Mouse (Mus musculus): ENCODE results near the gene Ikzf1. TPM values are rescaled to one million over a fixed set of nuclear protein-coding genes. Genes with fewer than 3 reads are reported as not detected.
A peak's percentile ranks its signal among the peaks of the same experiment; 100 is the strongest.

Gene Ikzf1
- polyA plus RNA-seq, 1 experiment: 6.6 TPM

DNA sequence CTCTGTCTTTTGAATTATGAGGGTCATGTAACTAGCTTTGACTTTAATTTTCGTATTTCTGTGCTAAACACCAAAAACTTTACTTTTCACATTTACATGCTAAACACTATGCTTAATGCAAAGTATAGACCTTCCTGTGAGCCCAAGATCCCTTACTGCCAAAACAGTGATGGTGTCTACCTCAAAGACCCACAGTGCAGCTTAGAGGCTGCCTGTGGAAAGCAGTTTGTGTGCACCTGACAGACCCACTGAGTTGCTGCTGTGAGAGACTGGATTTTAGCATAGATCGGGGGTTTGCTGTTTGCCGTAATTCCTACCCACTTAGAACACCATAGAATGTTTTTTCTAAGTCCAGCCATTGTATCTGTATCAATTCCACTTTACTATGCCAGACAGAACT, 54.3 kb downstream of the Ikzf1 start:
- peaks cover 81% of the 10 kb centered on the region for H3K4me1 ChIP-seq (ENCODE audit: control insufficient read depth)
- no peak overlapping the region for H3K4me3 ChIP-seq (replicated peaks)
- no peaks in the 10 kb centered on the region for H3K9me3 ChIP-seq (ENCODE audit: control insufficient read depth, low read length)
- H3K36me3 ChIP-seq (ENCODE audit: control insufficient read depth): peaks cover 88% of the 10 kb centered on the region
- TF ChIP-seq TAL1 (IDR thresholded peaks at IDR 0.05; ENCODE audit: low read length) (no peak), GATA1 (IDR thresholded peaks at IDR 0.05; ENCODE audit: low read length) (no peak)
- H3K27me3 ChIP-seq (ENCODE audit: control insufficient read depth): no peaks in the 10 kb centered on the region

DNA sequence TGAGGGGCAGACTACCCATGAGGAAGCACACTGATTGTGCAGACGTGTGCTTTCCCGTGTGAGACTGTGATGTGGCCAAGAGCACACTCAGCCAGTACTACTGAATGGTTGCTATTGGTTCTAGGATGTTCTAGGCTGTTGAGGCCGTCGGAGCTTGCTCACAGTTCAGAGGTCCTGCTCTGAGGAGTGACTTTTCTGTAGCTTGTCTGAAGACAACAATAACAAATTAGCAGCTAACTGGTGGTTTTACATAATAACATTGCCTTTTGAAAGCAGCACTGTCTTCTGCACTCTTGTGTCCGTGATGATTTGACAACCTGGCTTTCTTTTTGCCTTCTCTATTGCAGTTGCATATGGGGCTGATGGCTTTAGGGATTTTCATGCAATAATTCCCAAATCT, 55.8 kb downstream of the Ikzf1 start:
- Histone ChIP-seq H3K4me3 (replicated peaks) (no peak overlapping the region), H3K27me3 (ENCODE audit: control insufficient read depth) (no peaks in the 10 kb centered on the region), H3K9me3 (ENCODE audit: control insufficient read depth, low read length) (no peaks in the 10 kb centered on the region), H3K4me1 (ENCODE audit: control insufficient read depth) (peaks cover 67% of the 10 kb centered on the region), H3K36me3 (ENCODE audit: control insufficient read depth) (peaks cover 88% of the 10 kb centered on the region)
- TF ChIP-seq GATA1 (IDR thresholded peaks at IDR 0.05; ENCODE audit: low read length) (no peak), TAL1 (IDR thresholded peaks at IDR 0.05; ENCODE audit: low read length) (no peak)

DNA sequence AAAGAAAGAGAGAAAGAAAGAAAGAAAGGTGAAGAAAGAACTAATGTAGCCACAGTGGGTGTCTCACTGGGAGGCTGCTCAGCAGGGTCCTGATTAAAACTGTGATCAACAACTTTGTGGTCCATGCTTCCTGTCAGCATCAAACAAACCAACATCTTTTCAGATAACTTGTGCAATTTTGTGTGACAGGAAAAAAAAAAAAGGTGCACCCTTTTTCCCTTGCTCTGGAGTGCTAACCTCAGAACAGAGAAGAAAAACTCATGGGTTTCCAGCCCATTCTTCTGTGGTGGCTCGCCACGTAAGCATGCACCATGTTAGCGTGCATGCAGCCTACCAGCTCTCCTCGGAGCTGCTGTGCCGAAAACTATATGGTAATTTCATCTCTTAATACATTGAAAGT, 56.8 kb downstream of the Ikzf1 start:
- Histone ChIP-seq H3K4me1 (ENCODE audit: control insufficient read depth) (peaks cover 58% of the 10 kb centered on the region), H3K36me3 (ENCODE audit: control insufficient read depth) (peaks cover 88% of the 10 kb centered on the region), H3K27me3 (ENCODE audit: control insufficient read depth) (no peaks in the 10 kb centered on the region), H3K9me3 (ENCODE audit: control insufficient read depth, low read length) (no peaks in the 10 kb centered on the region), H3K4me3 (replicated peaks) (no peak overlapping the region)
- no peak for TF ChIP-seq GATA1 (IDR thresholded peaks at IDR 0.05; ENCODE audit: low read length)
- no peak for TF ChIP-seq TAL1 (IDR thresholded peaks at IDR 0.05; ENCODE audit: low read length)

- Histone ChIP-seq H3K4me1 (ENCODE audit: control insufficient read depth) (peaks cover 49% of the 10 kb centered on the region), H3K4me3 (replicated peaks) (no peak overlapping the region), H3K27me3 (ENCODE audit: control insufficient read depth) (no peaks in the 10 kb centered on the region), H3K9me3 (ENCODE audit: control insufficient read depth, low read length) (no peaks in the 10 kb centered on the region), H3K36me3 (ENCODE audit: control insufficient read depth) (peaks cover 89% of the 10 kb centered on the region)
- TF ChIP-seq TAL1 (IDR thresholded peaks at IDR 0.05; ENCODE audit: low read length) (peak; percentile 27; the same call in 1 of the 3 replicates), GATA1 (IDR thresholded peaks at IDR 0.05; ENCODE audit: low read length) (no peak; the same call in 1 of the 2 replicates)
These were observed 57.8 kb downstream of the Ikzf1 start for GRCm38 (mm10) chr11:11742626-11743025.

GRCm38 (mm10) chr11:11744222-11744621, 59.4 kb downstream of the Ikzf1 start:
- Histone ChIP-seq H3K4me1 (ENCODE audit: control insufficient read depth) (peaks cover 37% of the 10 kb centered on the region), H3K36me3 (ENCODE audit: control insufficient read depth) (peaks cover 91% of the 10 kb centered on the region), H3K27me3 (ENCODE audit: control insufficient read depth) (no peaks in the 10 kb centered on the region), H3K4me3 (replicated peaks) (no peak overlapping the region), H3K9me3 (ENCODE audit: control insufficient read depth, low read length) (no peaks in the 10 kb centered on the region)
- TF ChIP-seq TAL1 (IDR thresholded peaks at IDR 0.05; ENCODE audit: low read length) (no peak), GATA1 (IDR thresholded peaks at IDR 0.05; ENCODE audit: low read length) (no peak)

- Histone ChIP-seq H3K9me3 (ENCODE audit: control insufficient read depth, low read length) (no peaks in the 10 kb centered on the region), H3K36me3 (ENCODE audit: control insufficient read depth) (peaks cover 100% of the 10 kb centered on the region), H3K4me1 (ENCODE audit: control insufficient read depth) (no peaks in the 10 kb centered on the region), H3K4me3 (replicated peaks) (no peak overlapping the region), H3K27me3 (ENCODE audit: control insufficient read depth) (no peaks in the 10 kb centered on the region)
- TF ChIP-seq GATA1 (IDR thresholded peaks at IDR 0.05; ENCODE audit: low read length) (no peak), TAL1 (IDR thresholded peaks at IDR 0.05; ENCODE audit: low read length) (no peak)
These were observed 66.3 kb downstream of the Ikzf1 start for GRCm38 (mm10) chr11:11751091-11751490.

DNA sequence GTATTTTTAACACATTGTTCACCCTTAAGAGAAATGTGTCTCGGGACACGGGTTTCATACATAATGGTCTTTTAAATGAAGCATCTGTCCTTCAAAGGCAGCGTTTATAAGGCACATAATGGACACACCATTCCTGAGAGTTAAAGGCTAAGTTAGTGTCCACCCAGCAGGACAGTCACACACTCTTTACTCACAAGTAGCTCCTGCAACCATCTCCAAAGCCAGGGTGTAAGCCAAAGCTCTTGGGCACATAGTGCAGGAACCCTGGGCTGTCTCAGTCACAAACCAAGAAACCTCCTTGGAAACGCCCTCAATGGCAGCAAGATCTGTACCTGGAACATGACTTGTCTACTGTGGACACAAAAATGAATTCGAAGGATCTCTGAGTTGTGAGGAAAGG, 68.1 kb downstream of the Ikzf1 start:
- H3K4me3 ChIP-seq (replicated peaks): no peak overlapping the region
- H3K27me3 ChIP-seq (ENCODE audit: control insufficient read depth): no peaks in the 10 kb centered on the region
- TF ChIP-seq GATA1 (IDR thresholded peaks at IDR 0.05; ENCODE audit: low read length): no peak
- no peak for TF ChIP-seq TAL1 (IDR thresholded peaks at IDR 0.05; ENCODE audit: low read length)
- no peaks in the 10 kb centered on the region for H3K4me1 ChIP-seq (ENCODE audit: control insufficient read depth)
- H3K9me3 ChIP-seq (ENCODE audit: control insufficient read depth, low read length): no peaks in the 10 kb centered on the region
- peaks cover 99% of the 10 kb centered on the region for H3K36me3 ChIP-seq (ENCODE audit: control insufficient read depth)

DNA sequence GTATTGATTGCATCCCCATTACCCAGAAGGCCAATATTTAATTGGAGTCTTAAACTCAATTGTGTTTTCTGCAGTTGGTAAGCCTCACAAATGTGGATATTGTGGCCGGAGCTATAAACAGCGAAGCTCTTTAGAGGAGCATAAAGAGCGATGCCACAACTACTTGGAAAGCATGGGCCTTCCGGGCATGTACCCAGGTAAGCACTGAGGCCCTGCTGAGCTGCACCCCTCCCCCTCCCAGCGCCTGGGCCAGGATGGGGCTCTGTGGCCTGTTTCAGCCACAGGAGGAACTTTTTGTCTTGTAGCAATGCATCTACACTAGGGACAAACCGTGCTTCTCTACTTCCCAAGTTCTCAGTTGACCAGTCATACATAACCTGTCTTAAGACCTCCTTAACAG, 73.3 kb downstream of the Ikzf1 start:
- Histone ChIP-seq H3K36me3 (ENCODE audit: control insufficient read depth) (peaks cover 98% of the 10 kb centered on the region), H3K4me3 (replicated peaks) (no peak overlapping the region), H3K27me3 (ENCODE audit: control insufficient read depth) (no peaks in the 10 kb centered on the region), H3K4me1 (ENCODE audit: control insufficient read depth) (no peaks in the 10 kb centered on the region), H3K9me3 (ENCODE audit: control insufficient read depth, low read length) (no peaks in the 10 kb centered on the region)
- TF ChIP-seq TAL1 (IDR thresholded peaks at IDR 0.05; ENCODE audit: low read length) (no peak), GATA1 (IDR thresholded peaks at IDR 0.05; ENCODE audit: low read length) (no peak)

- H3K9me3 ChIP-seq (ENCODE audit: control insufficient read depth, low read length): no peaks in the 10 kb centered on the region
- TF ChIP-seq GATA1 (IDR thresholded peaks at IDR 0.05; ENCODE audit: low read length) (no peak), TAL1 (IDR thresholded peaks at IDR 0.05; ENCODE audit: low read length) (no peak)
- peaks cover 98% of the 10 kb centered on the region for H3K36me3 ChIP-seq (ENCODE audit: control insufficient read depth)
- no peaks in the 10 kb centered on the region for H3K27me3 ChIP-seq (ENCODE audit: control insufficient read depth)
- H3K4me1 ChIP-seq (ENCODE audit: control insufficient read depth): no peaks in the 10 kb centered on the region
- H3K4me3 ChIP-seq (replicated peaks): no peak overlapping the region
These were observed 74.1 kb downstream of the Ikzf1 start for GRCm38 (mm10) chr11:11758883-11759282.

GRCm38 (mm10) chr11:11763211-11763666, 78.4 kb downstream of the Ikzf1 start:
- Histone ChIP-seq H3K36me3 (ENCODE audit: control insufficient read depth) (peaks cover 93% of the 10 kb centered on the region), H3K9me3 (ENCODE audit: control insufficient read depth, low read length) (no peaks in the 10 kb centered on the region), H3K4me3 (replicated peaks) (no peak overlapping the region), H3K4me1 (ENCODE audit: control insufficient read depth) (no peaks in the 10 kb centered on the region), H3K27me3 (ENCODE audit: control insufficient read depth) (no peaks in the 10 kb centered on the region)
- no peak for TF ChIP-seq GATA1 (IDR thresholded peaks at IDR 0.05; ENCODE audit: low read length)

All from erythroblast, embryonic 14.5 days (primary cell).